Mouse (Mus musculus): ENCODE results near the gene Gm49661. TPM values are rescaled to one million over a fixed set of nuclear protein-coding genes. Genes with fewer than 3 reads are reported as not detected.

Gm49661 gene
- polyA plus RNA-seq, 1 experiment from 2014 or later: not detected

GRCm38 (mm10) chr8:84984294-84985048, 15.2 kb upstream of the Gm49661 start:
- no peak for DNase-seq (ENCODE audit: low spot score)

DNA sequence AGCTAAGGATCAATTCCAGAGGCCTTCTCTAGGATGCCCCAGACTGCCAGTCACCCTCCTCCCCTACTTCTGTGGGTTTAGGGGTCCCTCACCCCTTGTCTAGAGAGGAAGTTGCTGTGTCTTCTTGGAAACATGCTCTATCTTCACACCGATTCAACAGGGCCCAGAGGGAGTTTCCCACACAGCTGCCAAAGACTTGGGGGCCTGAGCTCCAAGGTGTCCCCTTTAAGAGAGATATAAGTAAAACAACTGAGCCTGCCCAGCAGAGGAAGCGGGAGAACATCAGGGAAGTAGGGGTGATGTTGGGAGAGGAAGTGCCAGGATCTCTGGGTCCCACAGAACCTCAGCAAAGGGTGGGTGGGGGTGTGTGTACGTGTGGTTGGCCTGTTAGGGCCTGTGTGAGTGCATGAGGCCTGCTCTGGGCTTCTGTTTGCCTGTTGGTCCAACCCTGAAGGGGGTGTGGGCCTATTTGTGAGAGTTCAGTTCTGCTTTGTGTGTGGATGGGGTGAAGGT, 13.3 kb upstream of the Gm49661 start:
- no peak for DNase-seq (ENCODE audit: low spot score)

DNA sequence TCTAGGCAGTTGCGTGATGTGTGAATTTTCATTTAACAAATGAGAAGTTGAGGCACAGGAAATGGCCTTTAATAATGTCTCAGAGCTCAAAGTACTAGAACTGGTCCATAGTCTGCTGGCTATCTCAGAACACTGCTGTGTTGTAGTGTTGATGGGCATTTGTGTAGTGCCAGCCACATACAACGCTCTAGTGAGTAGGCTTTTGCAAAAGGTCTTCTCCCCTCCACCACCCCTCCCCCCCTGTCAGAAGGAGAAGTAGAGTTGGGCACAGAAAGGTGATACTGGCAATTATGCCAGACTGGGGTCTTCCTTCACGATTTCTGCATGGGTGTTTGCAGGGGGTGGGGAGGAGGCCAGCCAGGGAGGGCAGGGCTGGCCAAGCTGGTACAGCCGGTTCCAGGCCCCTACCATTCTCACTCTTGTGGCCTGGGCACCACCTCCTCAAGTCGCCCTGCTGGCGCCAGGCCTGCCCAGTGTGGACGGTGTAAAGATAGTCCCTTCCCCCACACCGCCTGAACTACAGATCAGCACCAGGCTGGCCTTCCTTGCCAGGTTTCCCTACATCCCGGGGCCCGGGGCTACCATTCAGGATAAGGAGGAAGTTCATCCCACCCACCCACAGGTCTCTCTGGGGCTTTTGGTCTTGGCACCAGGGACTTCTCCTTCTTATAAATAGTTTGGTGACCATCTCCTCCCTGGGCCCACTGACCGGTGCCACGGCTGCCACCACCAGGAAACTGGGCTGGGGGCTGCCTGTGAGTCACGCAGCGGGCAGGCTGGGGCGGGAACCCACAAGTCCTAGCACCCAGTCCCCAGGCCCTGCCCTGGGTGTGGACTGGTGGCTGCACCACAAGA, 12.6 kb upstream of the Gm49661 start:
- DNase-seq (ENCODE audit: low spot score): no peak

DNA sequence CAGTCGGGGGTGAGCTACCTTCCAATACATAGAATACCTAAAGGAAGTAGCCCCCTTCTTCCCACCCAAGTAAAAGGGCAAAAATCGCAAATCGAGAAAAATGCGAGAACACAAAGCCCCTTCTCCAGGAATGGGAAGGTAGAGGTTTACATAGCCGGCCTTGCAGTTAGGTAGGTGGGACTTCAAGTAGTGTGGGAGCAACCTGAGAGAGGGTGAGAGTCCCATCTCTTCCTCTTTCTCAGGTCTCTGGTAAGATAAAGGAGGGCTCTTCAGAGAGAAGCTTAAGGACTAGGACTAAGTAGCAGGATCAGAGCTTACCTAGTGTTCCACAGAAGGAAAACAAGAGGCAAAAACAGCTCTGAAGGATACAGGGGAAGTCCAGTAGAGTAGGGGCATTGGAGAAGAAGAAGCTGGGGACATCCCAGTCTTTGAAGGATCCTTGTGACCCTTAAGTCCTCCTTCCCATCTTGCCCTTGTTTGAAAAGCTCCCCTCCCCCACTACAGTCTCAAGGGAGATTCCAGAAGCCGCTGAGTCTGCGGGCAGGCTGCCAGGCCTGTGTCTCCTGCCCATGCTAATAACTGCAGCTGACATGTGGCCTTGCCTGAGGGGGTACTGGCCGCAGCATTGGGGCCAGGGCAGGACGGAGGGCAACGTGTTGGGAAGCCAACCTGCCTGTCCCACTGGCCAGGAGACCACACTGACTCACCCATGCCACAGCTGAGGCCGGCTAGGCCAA, 11.6 kb upstream of the Gm49661 start:
- no peak for DNase-seq (ENCODE audit: low spot score)

- DNase-seq (ENCODE audit: low spot score): peak; percentile 85
Observed at GRCm38 (mm10) chr8:84979599-84980421, 10.6 kb upstream of the Gm49661 start.

GRCm38 (mm10) chr8:84978248-84978940, 9.2 kb upstream of the Gm49661 start, which contains the start of gene Junb:
TSS of gene Junb (minus strand) at chr8:84978718.
- peak; percentile 97 for DNase-seq (ENCODE audit: low spot score)

DNA sequence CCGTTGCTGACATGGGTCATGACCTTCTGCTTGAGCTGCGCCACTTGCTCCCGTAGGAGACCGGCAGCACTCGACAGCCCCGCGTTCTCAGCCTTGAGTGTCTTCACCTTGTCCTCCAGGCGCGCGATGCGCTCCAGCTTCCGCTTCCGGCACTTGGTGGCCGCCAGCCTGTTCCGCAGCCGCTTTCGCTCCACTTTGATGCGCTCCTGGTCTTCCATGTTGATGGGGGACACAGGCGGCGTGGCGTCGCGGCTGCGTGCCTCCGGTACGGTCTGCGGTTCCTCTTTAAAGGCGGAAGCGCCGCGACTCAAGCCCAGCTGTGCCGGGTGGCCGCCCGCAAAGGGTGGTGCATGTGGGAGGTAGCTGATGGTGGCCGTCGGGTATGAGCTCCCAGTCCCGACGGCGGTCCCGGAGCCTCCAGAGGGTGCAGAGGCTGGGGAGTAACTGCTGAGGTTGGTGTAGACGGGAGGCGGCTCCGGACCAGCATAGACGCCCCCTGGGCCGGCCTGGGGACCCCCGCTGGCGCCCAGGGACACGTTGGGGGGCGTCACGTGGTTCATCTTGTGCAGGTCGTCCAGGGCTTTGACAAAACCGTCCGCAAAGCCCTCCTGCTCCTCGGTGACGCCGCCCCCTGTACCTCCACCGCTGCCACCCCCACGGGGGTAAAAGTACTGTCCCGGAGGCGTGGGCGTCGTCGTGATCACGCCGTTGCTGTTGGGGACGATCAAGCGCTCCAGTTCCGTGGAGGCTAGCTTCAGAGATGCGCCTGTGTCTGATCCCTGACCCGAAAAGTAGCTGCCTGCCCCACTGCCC, 8.4 kb upstream of the Gm49661 start:
- peak; percentile 84 for DNase-seq (ENCODE audit: low spot score)

DNA sequence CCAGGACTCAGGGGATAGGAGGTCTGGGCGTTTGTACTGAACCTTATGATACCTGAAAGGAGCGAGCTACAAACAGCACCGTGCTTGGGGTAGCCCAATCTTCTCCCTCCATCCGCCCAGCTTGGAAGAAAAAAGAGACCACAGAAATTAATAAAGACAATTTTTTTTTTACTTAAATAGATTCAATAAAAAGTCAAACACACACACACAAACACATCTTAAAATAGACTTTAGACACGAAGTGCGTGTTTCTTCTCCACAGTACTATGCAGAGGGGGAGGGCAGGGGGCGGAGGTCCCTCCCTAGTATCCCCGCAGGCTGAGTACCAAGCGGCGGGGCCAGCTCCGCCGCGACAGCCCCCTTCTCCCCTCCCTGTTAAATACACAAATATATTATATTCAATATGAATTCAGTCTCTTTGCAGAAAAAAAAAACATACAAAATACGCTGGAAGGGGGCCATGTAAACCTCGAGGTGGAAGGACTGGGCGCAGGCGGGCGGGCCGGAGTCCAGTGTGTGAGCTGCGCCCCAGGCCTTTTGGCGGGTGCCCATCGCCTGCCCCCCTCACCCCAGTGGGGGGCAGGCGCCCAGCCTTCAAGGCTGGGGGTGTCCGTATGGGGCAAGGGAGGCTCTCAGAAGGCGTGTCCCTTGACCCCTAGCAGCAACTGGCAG, 7.7 kb upstream of the Gm49661 start:
- DNase-seq (ENCODE audit: low spot score): no peak

DNA sequence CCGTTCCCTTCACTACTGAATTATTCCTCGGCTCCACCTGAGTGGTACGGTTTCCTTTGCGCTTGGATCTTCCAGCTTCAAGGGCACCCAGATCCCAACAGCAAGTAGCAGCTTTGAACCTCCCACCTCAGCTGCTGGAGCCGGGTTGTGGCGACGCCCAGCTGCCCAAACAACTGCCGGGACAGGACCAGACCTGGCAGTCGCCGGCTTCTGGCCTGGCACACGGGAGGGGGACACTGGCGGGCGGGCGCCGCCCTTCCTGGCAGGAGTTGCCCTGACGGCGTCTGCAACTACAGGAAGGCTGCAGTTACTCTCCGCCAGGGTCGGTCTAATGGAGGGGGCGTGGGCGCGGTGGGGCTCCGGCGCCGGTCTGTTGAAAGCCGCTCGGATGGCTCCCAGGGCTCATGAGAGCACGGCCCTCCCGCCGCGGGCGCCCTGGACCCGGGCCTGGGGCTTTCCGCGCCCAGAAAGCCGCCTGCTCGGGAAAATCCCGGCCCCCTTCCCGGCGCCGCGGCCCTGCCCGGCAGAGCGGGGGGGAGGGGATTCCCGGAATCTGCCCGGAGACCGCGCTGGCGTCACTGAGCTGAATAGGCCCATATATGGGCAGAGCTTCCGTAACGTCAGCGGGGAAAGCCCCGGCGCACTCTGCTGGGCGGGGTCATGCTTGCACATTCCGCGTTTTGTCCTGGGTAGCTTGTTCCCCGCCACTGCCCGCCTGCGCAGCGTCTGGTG, 7.0 kb upstream of the Gm49661 start:
- DNase-seq (ENCODE audit: low spot score): peak; percentile 91

GRCm38 (mm10) chr8:84975434-84975833, 6.2 kb upstream of the Gm49661 start:
- peak; percentile 84 for DNase-seq (ENCODE audit: low spot score)

- no peak for DNase-seq (ENCODE audit: low spot score)
Observed at GRCm38 (mm10) chr8:84974543-84975142, 5.4 kb upstream of the Gm49661 start.

DNA sequence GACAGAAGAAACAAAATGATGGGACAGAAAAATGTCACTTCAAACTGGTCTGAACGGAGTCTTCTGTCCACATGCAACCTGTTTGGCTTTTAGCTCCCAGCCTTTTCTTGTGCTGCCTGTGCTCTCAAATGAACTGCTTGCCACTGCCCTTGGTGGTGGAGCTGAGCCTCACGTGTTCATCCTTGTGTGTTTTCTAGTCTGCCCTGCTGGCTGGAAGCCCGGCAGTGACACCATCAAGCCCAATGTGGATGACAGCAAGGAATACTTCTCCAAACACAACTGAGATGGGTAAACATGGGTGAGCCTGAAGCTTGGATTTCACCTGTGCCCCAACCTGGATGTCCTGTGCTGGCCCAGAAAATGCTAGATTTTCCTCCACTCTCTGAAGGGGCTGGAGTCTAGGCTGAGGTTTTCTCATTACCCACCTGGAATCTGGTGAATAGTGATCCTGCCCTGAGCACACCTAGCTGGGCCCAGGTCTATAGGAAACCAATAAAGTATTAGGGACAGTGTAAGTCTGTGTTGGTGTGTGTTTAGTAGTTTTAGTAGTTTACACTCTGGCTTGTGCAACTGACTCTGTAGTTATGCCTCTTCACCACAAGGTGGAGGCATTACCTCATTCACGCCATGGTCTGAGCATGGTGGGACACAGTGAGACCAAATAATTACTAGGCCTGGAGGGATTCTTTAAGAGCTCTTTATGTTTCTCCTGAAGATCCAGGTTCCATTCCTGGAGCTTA, 4.7 kb upstream of the Gm49661 start:
- peak; percentile 70 for DNase-seq (ENCODE audit: low spot score)

DNA sequence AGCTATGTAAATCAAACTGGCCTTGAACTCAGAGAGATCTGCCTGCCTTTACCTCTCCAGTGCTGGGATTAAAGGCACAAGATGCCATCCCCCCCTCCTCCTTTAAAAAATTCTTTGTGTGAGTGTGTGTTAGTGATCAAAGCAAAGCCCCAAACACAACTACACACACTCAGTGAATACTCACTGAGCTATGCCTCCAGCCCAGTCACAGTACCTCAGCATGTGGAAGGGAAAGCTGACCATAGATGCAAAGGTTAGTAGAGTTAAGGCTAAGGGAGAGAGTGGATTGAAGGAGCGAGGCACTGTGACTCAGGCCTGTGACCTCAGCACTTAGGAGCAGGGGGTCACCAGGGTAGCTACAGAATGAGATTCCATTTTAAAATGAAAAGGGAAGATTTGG, 3.8 kb upstream of the Gm49661 start:
- DNase-seq (ENCODE audit: low spot score): no peak

GRCm38 (mm10) chr8:84970913-84971312, 1.7 kb upstream of the Gm49661 start:
- no peak for DNase-seq (ENCODE audit: low spot score)

DNA sequence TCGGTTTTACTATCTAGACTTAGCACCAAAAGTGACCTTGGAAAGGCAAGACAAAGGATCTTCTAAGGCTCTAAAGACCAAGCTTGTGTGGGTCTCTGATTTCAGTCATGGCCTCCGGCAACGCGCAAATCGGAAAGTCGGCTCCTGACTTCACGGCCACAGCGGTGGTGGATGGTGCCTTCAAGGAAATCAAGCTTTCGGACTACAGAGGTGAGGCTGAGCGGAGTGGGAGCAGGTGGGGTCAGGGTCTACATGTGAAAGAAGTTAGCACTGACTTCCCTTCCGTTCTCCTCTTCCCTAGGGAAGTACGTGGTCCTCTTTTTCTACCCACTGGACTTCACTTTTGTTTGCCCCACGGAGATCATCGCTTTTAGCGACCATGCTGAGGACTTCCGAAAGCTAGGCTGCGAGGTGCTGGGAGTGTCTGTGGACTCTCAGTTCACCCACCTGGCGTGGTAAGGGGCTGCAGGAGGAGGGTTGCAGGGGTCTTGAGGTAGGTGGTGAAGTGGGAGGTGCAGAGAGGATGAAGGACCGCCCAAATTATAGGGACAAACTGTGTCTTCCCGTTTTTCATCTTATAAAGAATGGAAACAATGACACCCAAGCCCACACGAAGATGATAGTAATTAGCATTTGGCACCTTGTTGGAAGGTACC, 1.0 kb upstream of the Gm49661 start:
- no peak for DNase-seq (ENCODE audit: low spot score)

- no peak for DNase-seq (ENCODE audit: low spot score)
Observed at GRCm38 (mm10) chr8:84968650-84969049, 583 bp downstream of the Gm49661 start.
